Mouse (Mus musculus) T-cell, adult 2 months (primary cell): ENCODE data around the gene Atp1a2.

ENCODE experiments used
- DNase-seq: peaks from one replicate; pipeline ENCODE4 v3.0.0; 2022; ENCODE audit warnings: low spot score

Atp1a2 gene

DNA sequence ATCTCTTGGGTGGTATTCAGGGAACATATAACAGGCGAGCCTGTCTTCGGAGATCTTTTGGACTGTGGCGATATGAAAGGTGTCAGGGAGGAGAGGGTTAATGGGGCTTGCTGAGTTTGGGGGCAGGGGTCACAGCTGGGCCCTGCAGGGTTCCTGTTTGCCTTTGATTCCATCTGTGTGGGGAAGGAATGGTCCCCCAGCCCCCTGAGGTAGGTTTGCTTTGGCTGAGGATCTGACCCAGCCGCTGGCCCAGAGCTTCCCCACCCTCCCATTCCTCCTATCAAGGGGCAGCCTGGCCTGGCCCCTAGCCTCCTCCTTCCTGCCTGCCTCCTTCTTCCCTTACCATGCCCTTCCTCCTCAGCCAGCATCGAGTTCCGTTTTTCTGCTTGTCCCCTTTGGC lies 5.0 kb upstream of the Atp1a2 start:
- DNase-seq, result no peak

DNA sequence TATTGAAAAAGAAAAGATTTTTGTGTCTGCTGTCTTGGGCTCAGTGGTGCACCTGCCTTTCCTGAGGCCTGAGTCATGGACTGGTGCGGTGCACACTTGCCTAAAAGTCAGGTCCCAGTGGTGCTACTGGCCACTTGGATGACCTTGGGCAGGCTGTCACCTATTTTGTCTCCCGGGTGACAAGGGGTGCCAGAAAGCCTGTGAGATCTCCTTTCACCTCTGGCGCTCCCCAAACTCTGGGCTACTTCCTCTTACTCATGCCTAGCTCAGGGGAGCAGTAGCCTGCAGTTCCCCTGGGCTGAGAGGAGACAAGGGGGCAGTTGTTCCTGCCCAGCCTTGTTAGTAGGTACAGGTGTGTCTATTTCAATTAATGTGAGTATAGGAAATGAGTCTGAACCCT lies 4.4 kb upstream of the Atp1a2 start:
- DNase-seq, result no peak

DNA sequence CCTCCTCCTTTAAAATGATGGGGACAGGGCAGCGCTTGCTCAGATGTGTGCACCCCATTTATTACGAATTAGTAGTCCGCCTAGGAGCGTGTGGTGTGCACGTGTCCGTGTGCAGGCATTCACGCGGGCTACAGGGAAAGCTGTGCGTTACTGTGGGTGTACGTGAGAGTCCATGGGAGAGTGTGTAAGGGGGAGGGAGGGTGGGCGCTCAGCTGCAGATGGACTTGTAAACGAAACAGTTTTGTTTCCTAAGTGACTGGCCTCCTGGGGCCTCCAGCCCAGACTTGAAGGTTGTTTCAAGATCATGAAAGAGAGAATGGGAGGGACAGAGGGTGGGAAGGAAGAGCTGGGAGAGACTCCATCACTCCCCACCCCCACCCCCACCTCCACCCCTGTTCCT lies 3.3 kb upstream of the Atp1a2 start:
- no peak for DNase-seq

DNA sequence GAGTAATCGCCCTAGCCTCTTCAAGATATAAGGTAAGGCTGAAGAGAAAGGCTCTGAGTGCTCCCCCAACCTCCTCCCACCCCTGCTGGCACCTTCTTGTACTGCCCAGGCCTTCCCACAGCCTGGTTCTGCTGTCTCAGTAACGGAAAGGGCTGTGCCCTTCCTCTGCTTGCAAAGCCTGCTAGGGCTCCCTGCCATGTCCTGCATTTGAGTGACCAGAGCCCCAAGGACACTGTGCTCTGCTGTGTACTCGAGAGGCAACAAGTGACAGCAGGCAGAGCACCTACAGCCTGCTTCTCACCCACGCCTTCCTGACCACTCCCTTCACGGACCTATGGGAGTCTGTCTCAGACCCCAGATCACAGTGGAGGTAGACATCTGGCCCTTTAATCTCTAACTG lies 2.4 kb upstream of the Atp1a2 start:
- no peak for DNase-seq

DNA sequence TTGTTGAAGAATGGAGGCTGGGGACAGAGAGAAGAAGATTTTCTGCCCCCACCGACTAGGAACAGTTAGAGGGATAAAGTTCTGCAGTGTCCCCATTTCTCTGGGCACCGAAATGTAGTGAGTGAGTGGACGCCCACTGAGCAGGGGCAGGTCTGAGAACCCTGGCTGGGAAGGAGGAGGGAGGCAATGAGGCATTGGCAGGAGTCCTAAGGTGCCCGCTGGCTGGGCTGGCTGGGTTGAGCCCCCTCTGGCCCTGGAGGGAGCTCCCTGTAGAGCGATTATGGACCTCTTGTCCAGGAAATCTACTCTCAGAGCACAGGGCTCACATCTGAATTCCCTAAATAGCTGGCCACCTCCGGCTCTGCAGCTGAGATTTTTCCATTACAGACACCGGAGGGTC lies 1.7 kb upstream of the Atp1a2 start:
- DNase-seq, result no peak

DNA sequence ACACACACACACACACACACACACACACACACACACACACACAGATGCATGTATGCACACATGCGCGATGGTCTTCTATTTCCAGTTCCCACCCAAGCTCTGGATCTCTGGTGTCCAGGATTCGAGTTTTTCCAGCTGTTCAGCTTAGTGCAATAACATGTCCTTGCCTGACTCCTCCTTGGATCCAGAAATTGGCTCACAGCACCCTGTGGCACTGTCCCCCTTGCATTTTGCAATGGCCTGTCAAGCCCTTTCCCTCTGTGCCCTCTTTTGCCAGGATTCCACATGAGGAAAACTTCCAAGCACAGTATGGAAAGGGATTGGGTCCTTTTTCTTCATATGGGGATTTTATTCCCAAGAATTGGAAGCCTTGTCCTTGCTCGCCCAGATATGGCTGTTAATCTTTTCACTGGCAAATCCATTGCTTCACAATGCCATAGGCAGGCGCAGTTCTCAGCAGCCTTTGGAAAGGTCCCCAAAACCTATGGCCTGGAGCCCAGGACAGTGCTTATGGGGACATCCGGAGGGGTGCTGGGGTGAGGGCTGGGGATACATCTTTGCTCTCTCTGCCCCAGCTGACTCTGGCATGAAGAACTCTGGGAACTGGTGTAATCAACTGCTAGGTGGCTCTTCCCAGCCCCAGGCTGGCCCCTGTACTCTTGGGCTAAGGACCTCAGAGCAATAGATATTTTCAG lies 901 bp downstream of the Atp1a2 start:
- no peak for DNase-seq

DNA sequence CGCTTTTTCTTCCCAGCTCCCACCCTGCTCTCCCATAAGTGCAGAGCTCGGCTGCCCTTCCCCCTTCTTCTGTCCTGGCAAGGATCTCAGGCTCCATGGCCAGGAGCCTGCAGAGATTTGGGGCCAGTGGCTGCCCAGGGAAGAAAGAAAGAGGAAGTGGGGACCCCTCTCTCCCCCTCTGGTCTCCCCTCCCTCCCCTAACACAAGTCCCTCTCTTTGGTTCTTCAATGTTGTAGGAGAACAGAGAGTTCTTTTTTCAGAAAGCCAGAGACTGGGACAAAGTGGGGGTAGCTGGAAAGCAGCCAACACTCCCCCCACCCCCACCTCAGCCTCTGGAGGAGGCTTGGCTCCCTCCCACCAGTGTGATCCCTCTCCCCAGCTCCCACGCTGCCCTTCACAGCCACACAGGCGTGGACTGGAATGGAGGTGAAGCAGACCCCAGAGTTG lies 2.1 kb downstream of the Atp1a2 start:
- no peak for DNase-seq

DNA sequence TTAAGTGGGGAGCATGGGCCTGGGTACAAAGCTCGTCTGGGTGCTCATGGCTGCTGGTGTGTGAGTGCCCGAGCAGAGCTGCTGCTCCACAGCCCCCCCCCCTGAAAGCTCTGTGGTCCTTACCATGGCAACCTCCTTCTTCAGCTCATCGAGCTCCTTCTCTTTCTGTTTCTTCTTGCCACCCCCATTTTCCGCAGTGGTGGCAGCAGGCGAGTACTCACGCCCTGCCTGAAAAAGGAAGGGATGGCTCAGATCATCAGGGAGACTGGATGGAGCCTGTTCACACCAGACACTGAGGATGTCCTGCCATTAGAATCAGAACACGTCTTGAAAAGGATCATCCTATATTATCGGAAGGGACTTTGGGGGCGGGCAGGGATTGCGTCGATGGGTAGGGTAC lies 4.4 kb downstream of the Atp1a2 start:
- no peak for DNase-seq

DNA sequence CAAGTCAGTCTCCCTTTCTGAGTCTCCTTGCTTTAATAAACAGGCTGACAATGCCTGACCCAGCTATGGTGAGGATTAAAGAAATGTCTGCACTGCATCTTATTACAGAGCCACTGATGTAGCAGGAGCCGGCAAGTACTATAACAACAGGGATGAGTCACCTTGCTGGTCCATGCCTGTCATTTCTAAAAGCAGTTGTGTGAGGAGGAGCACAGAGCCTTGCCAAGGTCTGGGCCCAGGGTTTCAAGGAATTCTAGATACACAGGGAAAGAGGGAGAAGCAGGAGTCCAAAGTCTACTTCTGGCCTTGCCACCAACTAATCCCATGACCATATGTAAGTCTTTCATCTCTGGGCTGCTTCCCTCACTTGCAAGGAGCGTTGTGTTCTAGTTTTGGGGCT lies 5.0 kb downstream of the Atp1a2 start:
- no peak for DNase-seq

DNA sequence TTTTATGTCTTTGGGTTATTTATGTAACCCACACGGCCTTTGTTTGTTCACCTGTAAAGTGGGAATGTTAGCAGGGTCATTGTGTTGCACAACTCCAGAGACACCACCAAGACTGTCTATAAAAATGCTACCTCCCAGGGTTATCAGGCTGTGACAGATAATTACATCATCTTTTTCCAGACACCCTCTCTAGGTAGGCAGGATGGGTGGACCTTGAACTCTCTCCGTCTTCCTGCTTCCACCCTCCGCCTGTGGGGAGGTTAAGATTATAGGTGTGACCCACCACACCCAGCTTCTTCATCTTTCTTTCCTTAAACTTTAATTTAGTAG lies 8.3 kb downstream of the Atp1a2 start:
- no peak for DNase-seq

DNA sequence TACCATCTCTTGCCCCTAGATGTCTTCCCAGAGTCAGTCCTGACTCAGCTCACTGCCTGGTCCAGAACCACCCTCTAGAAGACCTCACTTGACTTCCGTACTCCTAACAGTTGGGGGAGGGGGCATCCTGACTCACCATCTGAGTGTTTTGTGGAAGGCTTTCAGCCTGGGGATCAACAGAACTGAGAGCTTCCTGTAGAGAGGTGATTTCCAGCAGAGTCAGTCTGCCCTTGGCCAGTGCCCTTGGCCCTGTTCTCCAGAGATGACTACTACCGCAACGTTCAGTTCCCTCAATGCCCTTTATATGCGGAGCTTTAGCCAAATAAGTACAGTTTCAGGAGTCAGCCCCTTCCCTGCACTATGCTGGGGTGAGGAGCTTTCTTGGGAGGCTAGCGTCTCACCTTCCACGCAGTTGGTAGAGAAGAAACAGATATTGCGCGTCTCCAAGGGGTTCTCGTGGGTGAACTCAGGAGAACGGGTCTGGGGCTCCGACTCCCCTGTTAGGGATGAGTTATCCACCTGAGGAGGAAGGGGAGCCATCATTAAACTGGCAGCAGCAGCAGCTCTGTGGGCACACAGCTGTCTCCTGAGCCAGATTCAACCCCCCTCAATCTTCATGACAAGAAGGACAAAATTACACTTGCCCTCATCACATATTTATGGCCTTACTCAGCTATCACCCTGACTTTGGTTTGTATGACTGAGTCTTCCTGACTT lies 8.8 kb downstream of the Atp1a2 start:
- DNase-seq, result no peak

DNA sequence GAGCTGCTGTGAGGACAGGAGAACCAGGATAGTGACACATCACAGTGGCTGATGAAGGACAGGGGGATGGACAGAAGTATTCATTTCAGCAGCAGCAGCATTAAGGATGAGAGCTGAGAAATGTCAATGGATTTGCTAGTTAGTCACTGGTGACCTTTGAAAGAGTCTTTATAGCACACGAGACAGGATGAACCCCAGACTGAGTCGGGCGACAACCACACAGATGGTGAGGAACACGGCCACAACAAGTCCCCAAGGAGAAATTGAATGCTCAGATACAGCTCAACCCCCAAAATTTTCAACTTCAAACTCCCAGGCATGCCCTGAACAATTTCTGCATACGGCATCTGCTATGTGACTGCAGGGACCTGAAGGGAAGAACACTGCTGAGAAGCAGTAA lies 11.1 kb downstream of the Atp1a2 start:
- DNase-seq, result no peak

DNA sequence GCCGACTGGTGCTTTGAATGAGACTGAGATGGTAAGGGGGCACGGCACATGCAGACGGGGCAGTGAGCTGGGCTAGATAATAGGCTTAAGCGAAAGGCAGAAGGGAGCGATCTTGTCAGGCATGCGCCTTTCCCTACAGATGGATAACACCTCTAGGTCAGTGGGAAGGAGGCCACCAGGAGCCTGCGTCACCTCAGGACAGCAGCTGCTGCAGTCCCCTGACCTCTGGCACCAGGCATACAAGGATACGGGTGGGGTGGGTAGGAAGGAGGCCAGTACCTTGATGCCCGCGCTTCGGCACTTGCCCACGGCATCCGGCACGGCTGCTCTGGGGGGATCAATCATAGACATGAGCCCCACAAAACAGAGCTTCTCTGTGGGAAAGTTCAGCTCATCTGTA lies 13.6 kb downstream of the Atp1a2 start:
- no peak for DNase-seq

DNA sequence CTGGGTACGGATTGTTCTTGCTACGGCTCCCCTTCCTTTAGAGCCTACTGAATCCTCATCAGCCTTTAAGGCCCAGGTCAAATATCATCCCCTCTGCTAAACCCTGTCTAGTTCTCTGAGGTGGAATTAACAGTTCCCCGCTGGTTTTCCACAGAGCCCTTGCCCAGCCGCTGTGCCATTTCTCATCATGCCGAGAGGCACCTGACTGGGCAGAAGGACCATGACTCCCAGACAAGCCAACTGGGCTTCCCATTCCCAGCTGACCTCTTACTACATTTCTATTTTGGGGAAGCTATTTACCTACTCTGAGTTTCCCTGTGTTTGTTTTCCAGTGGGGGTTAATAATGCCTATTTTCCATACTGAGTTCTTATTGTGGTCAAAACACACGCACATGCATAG lies 14.8 kb downstream of the Atp1a2 start:
- DNase-seq, result no peak

DNA sequence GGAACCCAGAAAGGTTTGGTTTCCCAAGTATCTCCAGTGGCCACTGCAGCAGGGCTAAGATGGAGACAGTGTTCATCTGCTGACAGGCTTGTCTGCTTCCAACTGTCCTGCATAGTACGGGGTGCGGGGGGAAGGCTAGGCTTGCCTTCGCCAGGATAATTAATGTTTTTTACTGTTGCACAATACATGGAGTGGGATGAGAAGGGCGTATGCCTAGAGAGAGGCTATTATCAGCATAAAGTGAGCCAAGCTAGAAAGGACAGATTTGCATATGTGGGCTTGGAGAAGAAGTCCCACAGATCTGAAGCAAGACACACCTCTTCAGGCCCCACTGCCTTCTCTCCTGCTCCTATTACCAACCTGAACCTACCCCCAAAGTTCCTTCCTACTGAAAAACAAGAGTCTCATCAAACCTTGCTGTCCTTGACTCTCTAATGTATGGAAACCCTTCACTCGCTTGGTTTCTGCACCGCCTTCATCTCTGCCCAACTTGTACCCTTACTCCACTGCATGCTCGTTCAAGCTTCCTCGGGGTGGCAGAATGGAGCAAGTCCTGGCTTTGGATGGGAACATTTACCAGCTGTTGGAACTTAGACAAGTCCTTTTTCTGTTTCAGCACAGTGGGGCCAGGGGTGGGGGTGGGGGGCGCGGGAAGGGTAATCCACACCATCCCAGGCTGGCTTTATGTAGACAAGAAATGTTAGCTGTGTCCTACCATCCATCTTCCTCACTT lies 16.2 kb downstream of the Atp1a2 start:
- no peak for DNase-seq

DNA sequence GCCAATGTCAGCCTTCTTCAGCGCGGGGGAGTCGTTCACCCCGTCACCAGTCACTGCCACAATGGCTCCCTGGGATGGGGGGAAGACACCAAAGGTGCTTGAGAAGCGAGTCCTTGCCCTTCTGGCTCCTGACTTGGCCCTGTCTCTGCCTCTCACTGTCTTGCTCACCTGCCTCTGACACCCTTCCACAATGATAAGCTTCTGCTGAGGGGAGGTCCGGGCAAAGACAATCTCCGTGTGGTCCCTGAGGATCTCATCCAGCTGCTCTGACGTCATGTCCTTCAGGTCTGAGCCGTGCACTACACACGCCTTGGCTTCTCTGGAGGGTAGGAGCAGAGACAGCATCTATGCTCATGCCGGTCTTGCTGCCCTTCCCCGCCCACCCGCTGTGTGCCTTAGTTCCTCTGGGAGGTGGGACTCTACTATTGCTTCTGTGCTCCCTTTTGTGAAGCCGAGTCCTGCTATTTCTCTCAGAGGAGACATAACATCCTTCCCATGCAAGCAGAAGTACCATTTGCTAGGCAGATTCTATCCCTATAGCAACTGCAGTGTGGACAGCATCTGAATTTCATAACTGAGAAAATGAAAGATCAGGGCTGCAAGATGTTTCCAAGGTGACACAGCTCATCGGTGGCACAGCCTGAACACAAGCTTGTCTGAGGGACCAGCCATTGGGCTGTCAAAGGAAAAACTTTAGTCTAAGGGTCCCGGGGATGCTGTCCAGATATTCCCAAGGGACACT lies 17.9 kb downstream of the Atp1a2 start:
- DNase-seq, result no peak

DNA sequence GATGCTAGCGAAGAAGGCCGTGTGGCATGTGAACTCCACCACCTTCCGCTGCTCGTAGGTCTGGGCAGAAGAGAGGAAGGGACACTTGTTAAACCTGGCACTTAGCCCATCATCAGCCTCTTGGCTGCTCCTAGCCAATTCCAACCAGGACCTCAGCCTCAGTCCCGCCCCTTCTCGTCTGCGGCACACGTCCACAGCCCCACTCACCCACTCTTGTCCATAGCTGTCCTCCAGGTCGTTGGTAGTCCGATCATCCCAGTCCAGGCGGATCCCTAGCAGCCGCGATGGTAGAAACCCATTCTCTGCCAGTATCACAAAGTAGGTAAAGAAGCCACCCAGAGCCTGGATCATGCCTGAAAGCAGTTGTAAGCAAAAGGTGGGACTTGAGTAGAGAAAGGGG lies 19.5 kb downstream of the Atp1a2 start:
- DNase-seq, result no peak

DNA sequence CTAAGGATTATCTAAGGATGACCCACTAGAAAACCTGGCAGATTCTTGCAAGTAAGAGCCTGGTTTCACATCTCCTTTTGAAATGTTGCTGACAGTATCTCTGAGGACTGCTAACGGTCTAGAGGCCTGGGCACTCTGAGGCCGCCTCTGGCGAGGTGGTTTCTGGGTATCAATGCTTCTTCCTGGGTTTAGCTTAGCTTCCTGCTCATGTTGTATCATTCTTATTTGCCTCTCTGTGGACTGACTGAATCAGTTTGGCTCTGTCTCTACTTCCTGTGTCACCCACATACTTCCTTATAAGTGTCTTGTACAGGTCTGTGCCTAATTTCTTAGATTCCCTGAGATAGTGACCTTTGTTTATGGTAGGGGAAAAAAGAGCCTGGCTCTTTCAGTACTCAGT lies 20.7 kb downstream of the Atp1a2 start:
- DNase-seq, result peak; percentile 45

DNA sequence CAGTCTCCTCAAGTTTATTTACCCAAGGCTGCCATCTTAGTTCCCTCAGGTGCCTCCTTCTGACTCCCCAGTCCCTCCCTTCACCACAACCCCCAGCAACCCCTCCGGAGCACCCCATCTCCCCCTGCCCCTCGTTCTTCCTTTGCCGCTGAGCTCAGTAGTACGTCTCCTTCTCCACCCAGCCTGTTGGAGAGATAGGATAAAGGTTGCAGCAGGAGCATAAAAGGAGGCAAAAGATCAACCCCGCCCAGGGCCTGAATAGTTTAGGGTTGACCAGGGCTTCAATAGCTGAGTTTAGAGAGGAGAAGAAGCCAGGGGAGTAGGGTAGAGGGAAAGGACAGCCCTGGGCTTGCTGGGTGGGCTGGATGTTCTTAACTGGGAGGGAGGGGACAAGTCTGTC lies 23.3 kb downstream of the Atp1a2 start:
- DNase-seq, result no peak

DNA sequence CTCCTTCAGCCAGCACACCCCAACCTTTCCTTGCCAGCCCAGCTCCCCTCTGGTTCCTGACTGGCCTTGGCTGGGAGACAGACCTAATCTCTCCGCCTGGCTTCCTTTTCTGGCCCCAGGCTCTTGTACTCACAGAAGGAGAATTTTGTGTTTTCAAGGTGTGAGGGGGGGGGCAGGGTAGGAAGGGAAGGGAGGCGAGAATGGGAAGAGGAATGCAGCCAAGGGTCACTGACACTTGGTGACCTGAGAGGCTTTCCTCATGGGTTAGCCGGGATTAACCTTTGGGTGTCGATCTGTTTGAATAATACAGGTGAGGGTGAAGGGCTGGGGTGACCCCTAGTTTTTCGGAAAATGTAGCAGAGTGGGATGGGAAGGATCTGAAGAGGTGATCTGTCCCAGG lies 23.7 kb downstream of the Atp1a2 start:
- DNase-seq, result no peak

DNA sequence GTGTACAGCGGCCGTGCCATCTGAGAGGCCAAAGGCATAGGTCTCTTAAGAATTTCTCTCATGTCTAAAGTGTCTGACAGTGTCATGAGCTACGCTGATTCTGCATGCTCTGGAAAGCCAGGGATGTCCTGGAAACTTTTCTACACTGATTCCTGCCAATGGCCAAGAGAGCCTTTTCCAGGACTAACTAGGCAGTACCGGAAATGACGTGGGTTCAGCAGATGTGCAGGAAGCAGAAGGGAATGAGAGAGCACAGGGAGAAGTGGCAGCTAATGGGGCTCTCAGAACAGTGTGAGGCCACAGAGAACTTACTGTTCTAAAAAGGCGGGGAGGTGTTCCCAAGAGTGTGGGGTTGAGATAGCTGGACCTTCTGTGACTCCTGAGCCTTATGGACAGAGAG lies 24.5 kb downstream of the Atp1a2 start:
- no peak for DNase-seq

DNA sequence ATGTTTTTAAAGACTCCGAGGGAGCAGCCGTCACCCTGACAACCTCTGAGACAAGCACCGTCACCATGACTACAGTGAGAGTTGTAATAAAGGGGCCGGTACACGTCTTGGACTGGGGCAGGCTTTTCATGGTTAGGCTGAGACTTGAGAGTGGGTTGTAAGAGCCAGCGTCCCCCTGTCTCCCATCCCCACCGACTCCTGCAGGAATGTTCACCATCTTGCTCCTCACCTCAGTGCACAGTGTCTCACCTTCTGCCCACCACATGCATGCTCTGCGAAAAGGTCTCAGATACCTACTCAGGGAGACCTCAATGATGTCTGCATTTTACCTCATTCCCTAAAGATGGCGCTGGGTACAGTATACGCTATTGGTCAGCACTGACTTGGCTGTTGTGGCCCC lies 26.1 kb downstream of the Atp1a2 start:
- no peak for DNase-seq

DNA sequence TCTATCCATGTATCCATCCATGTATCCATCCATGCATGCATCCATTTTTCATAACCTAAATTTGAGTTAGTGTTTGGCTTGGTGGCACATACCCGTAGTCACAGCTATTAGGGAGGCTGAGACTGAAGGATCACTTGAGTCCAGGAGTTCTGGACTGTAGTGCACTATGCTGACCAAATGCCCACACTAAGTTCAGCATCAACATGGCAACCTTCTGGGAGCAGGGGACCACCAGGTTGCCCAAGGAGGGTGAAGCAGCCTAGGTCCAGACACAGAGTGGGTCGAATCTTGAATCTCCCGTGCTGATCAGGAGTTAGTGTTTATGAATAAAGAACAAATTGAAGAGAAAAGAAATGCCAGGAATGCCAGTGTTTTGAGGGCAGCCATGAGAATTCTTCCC lies 26.7 kb downstream of the Atp1a2 start:
- DNase-seq, result no peak
